Mouse (Mus musculus): Measurements from ENCODE around the gene Stk38l.

The Stk38l gene

GRCm38 (mm10) chr6:146724581-146725383, at the start of gene Stk38l:
Stk38l (plus strand) TSS chr6:146724995.
- peak; percentile 98 for DNase-seq (ENCODE audit: low read depth, low spot score)

GRCm38 (mm10) chr6:146676904-146677303, 47.9 kb upstream of the Stk38l start:
- DNase-seq (ENCODE audit: low read depth, low spot score): no peak

GRCm38 (mm10) chr6:146678136-146679070, 46.4 kb upstream of the Stk38l start:
- DNase-seq (ENCODE audit: low read depth, low spot score): no peak

GRCm38 (mm10) chr6:146683881-146684280, 40.9 kb upstream of the Stk38l start:
- no peak for DNase-seq (ENCODE audit: low read depth, low spot score)

- no peak for DNase-seq (ENCODE audit: low read depth, low spot score)
These were observed 39.0 kb upstream of the Stk38l start for GRCm38 (mm10) chr6:146685781-146686308.

GRCm38 (mm10) chr6:146686463-146687196, 38.2 kb upstream of the Stk38l start:
- DNase-seq (ENCODE audit: low read depth, low spot score): no peak

- DNase-seq (ENCODE audit: low read depth, low spot score): no peak
These were observed 36.8 kb upstream of the Stk38l start for GRCm38 (mm10) chr6:146688010-146688409.

GRCm38 (mm10) chr6:146688861-146689260, 35.9 kb upstream of the Stk38l start:
- DNase-seq (ENCODE audit: low read depth, low spot score): no peak

- peak; percentile 66 for DNase-seq (ENCODE audit: low read depth, low spot score)
These were observed 27.0 kb upstream of the Stk38l start for GRCm38 (mm10) chr6:146697767-146698166.

GRCm38 (mm10) chr6:146698376-146698775, 26.4 kb upstream of the Stk38l start:
- no peak for DNase-seq (ENCODE audit: low read depth, low spot score)

- no peak for DNase-seq (ENCODE audit: low read depth, low spot score)
These were observed 24.3 kb upstream of the Stk38l start for GRCm38 (mm10) chr6:146700461-146700860.

- DNase-seq (ENCODE audit: low read depth, low spot score): no peak
These were observed 22.5 kb upstream of the Stk38l start for GRCm38 (mm10) chr6:146702126-146702881.

GRCm38 (mm10) chr6:146703351-146703750, 21.4 kb upstream of the Stk38l start:
- DNase-seq (ENCODE audit: low read depth, low spot score): no peak

- no peak for DNase-seq (ENCODE audit: low read depth, low spot score)
These were observed 19.2 kb upstream of the Stk38l start for GRCm38 (mm10) chr6:146705631-146706030.

GRCm38 (mm10) chr6:146719606-146720005, 5.2 kb upstream of the Stk38l start:
- no peak for DNase-seq (ENCODE audit: low read depth, low spot score)

- no peak for DNase-seq (ENCODE audit: low read depth, low spot score)
These were observed 990 bp upstream of the Stk38l start for GRCm38 (mm10) chr6:146723805-146724204.

- peak; percentile 49 for DNase-seq (ENCODE audit: low read depth, low spot score)
These were observed 593 bp downstream of the Stk38l start for GRCm38 (mm10) chr6:146725384-146725791.

GRCm38 (mm10) chr6:146731031-146731430, 6.2 kb downstream of the Stk38l start:
- no peak for DNase-seq (ENCODE audit: low read depth, low spot score)

GRCm38 (mm10) chr6:146731692-146732091, 6.9 kb downstream of the Stk38l start:
- DNase-seq (ENCODE audit: low read depth, low spot score): no peak

- no peak for DNase-seq (ENCODE audit: low read depth, low spot score)
These were observed 7.4 kb downstream of the Stk38l start for GRCm38 (mm10) chr6:146732232-146732631.

- DNase-seq (ENCODE audit: low read depth, low spot score): no peak
These were observed 7.9 kb downstream of the Stk38l start for GRCm38 (mm10) chr6:146732676-146733075.

All from brain, adult 2 months (tissue).